Mouse (Mus musculus): ENCODE results near the gene Hmgb1. TPM values are rescaled to one million over a fixed set of nuclear protein-coding genes. Genes with fewer than 3 reads are reported as not detected.

The Hmgb1 gene
- polyA plus RNA-seq, 1 experiment: 107 TPM

GRCm38 (mm10) chr5:149219493-149219892, 35.2 kb upstream of the Hmgb1 start:
- no peak overlapping the region for H3K27ac ChIP-seq (ENCODE audit: control insufficient read depth, insufficient read depth, low read length)

GRCm38 (mm10) chr5:149217524-149218357, 33.5 kb upstream of the Hmgb1 start:
- H3K27me3 ChIP-seq (ENCODE audit: control insufficient read depth, insufficient read depth, low read length): no peaks in the 10 kb centered on the region
- no peaks in the 10 kb centered on the region for H3K4me1 ChIP-seq (replicated peaks; ENCODE audit: control insufficient read depth, insufficient read depth, low read length)
- H3K4me3 ChIP-seq (ENCODE audit: control insufficient read depth, insufficient read depth, low read length): no peak overlapping the region
- no peak for TF ChIP-seq POLR2A (IDR thresholded peaks at IDR 0.05; ENCODE audit: control insufficient read depth, extremely low read depth, insufficient read depth, low read length, poor library complexity)
- no peak for TF ChIP-seq CTCF (IDR thresholded peaks at IDR 0.05; ENCODE audit: borderline replicate concordance, control insufficient read depth, extremely low read depth, insufficient read depth, low read length, poor library complexity)
- DNase-seq: no peak
- 92% methylated on average over 6 of the region's 6 CpGs for WGBS
- H3K27ac ChIP-seq (ENCODE audit: control insufficient read depth, insufficient read depth, low read length): no peak overlapping the region
- H3K36me3 ChIP-seq (ENCODE audit: control insufficient read depth, insufficient read depth, low read length): peaks cover 37% of the 10 kb centered on the region

More at GRCm38 (mm10) chr5:149219493-149219892, 35.2 kb upstream of the Hmgb1 start:
- TF ChIP-seq CTCF (IDR thresholded peaks at IDR 0.05; ENCODE audit: borderline replicate concordance, control insufficient read depth, extremely low read depth, insufficient read depth, low read length, poor library complexity) (no peak), POLR2A (IDR thresholded peaks at IDR 0.05; ENCODE audit: control insufficient read depth, extremely low read depth, insufficient read depth, low read length, poor library complexity) (no peak)
- Histone ChIP-seq H3K27me3 (ENCODE audit: control insufficient read depth, insufficient read depth, low read length) (no peaks in the 10 kb centered on the region), H3K4me3 (ENCODE audit: control insufficient read depth, insufficient read depth, low read length) (no peak overlapping the region), H3K36me3 (ENCODE audit: control insufficient read depth, insufficient read depth, low read length) (peaks cover 20% of the 10 kb centered on the region), H3K4me1 (replicated peaks; ENCODE audit: control insufficient read depth, insufficient read depth, low read length) (no peaks in the 10 kb centered on the region)
- 73% methylated on average over 3 of the region's 3 CpGs for WGBS
- no peak for DNase-seq

- over 99% methylated on average over 7 of the region's 7 CpGs for WGBS
- H3K36me3 ChIP-seq (ENCODE audit: control insufficient read depth, insufficient read depth, low read length): peaks cover 60% of the 10 kb centered on the region
- H3K4me3 ChIP-seq (ENCODE audit: control insufficient read depth, insufficient read depth, low read length): no peak overlapping the region
Observed at GRCm38 (mm10) chr5:149215540-149215939, 31.3 kb upstream of the Hmgb1 start.

GRCm38 (mm10) chr5:149212806-149213205, 28.5 kb upstream of the Hmgb1 start:
- H3K27ac ChIP-seq (ENCODE audit: control insufficient read depth, insufficient read depth, low read length): no peak overlapping the region
- no peaks in the 10 kb centered on the region for H3K27me3 ChIP-seq (ENCODE audit: control insufficient read depth, insufficient read depth, low read length)
- DNase-seq: no peak
- H3K36me3 ChIP-seq (ENCODE audit: control insufficient read depth, insufficient read depth, low read length): peaks cover 83% of the 10 kb centered on the region
- TF ChIP-seq CTCF (IDR thresholded peaks at IDR 0.05; ENCODE audit: borderline replicate concordance, control insufficient read depth, extremely low read depth, insufficient read depth, low read length, poor library complexity) (no peak), POLR2A (IDR thresholded peaks at IDR 0.05; ENCODE audit: control insufficient read depth, extremely low read depth, insufficient read depth, low read length, poor library complexity) (no peak)
- no peaks in the 10 kb centered on the region for H3K4me1 ChIP-seq (replicated peaks; ENCODE audit: control insufficient read depth, insufficient read depth, low read length)
- no peak overlapping the region for H3K4me3 ChIP-seq (ENCODE audit: control insufficient read depth, insufficient read depth, low read length)
- WGBS: 93% methylated on average over 4 of the region's 4 CpGs

More at GRCm38 (mm10) chr5:149215540-149215939, 31.3 kb upstream of the Hmgb1 start:
- TF ChIP-seq POLR2A (IDR thresholded peaks at IDR 0.05; ENCODE audit: control insufficient read depth, extremely low read depth, insufficient read depth, low read length, poor library complexity) (no peak), CTCF (IDR thresholded peaks at IDR 0.05; ENCODE audit: borderline replicate concordance, control insufficient read depth, extremely low read depth, insufficient read depth, low read length, poor library complexity) (no peak)
- Histone ChIP-seq H3K27ac (ENCODE audit: control insufficient read depth, insufficient read depth, low read length) (no peak overlapping the region), H3K27me3 (ENCODE audit: control insufficient read depth, insufficient read depth, low read length) (no peaks in the 10 kb centered on the region), H3K4me1 (replicated peaks; ENCODE audit: control insufficient read depth, insufficient read depth, low read length) (no peaks in the 10 kb centered on the region)
- DNase-seq: no peak

GRCm38 (mm10) chr5:149211041-149211440, 26.8 kb upstream of the Hmgb1 start:
- WGBS: 98% methylated on average over 4 of the region's 4 CpGs
- DNase-seq: no peak
- peaks cover 97% of the 10 kb centered on the region for H3K36me3 ChIP-seq (ENCODE audit: control insufficient read depth, insufficient read depth, low read length)
- H3K4me1 ChIP-seq (replicated peaks; ENCODE audit: control insufficient read depth, insufficient read depth, low read length): no peaks in the 10 kb centered on the region
- H3K27me3 ChIP-seq (ENCODE audit: control insufficient read depth, insufficient read depth, low read length): no peaks in the 10 kb centered on the region
- H3K4me3 ChIP-seq (ENCODE audit: control insufficient read depth, insufficient read depth, low read length): no peak overlapping the region
- no peak overlapping the region for H3K27ac ChIP-seq (ENCODE audit: control insufficient read depth, insufficient read depth, low read length)
- no peak for TF ChIP-seq POLR2A (IDR thresholded peaks at IDR 0.05; ENCODE audit: control insufficient read depth, extremely low read depth, insufficient read depth, low read length, poor library complexity)
- no peak for TF ChIP-seq CTCF (IDR thresholded peaks at IDR 0.05; ENCODE audit: borderline replicate concordance, control insufficient read depth, extremely low read depth, insufficient read depth, low read length, poor library complexity)

GRCm38 (mm10) chr5:149209328-149209727, 25.0 kb upstream of the Hmgb1 start:
- no peak for DNase-seq
- H3K4me1 ChIP-seq (replicated peaks; ENCODE audit: control insufficient read depth, insufficient read depth, low read length): no peaks in the 10 kb centered on the region
- 92% methylated on average over 8 of the region's 8 CpGs for WGBS
- H3K27ac ChIP-seq (ENCODE audit: control insufficient read depth, insufficient read depth, low read length): no peak overlapping the region
- no peak for TF ChIP-seq CTCF (IDR thresholded peaks at IDR 0.05; ENCODE audit: borderline replicate concordance, control insufficient read depth, extremely low read depth, insufficient read depth, low read length, poor library complexity)
- no peak for TF ChIP-seq POLR2A (IDR thresholded peaks at IDR 0.05; ENCODE audit: control insufficient read depth, extremely low read depth, insufficient read depth, low read length, poor library complexity)
- H3K4me3 ChIP-seq (ENCODE audit: control insufficient read depth, insufficient read depth, low read length): no peak overlapping the region
- H3K36me3 ChIP-seq (ENCODE audit: control insufficient read depth, insufficient read depth, low read length): peaks cover 93% of the 10 kb centered on the region
- no peaks in the 10 kb centered on the region for H3K27me3 ChIP-seq (ENCODE audit: control insufficient read depth, insufficient read depth, low read length)

Data from thymus, adult 2 months (tissue).